Mouse (Mus musculus): ENCODE data around the gene Gm19426. TPM values are rescaled to one million over a fixed set of nuclear protein-coding genes. Genes with fewer than 3 reads are reported as not detected.

Gm19426 gene
- total and polyA plus RNA-seq, 3 experiments = not detected

GRCm38 (mm10) chr2:84734919-84735318, 8.5 kb downstream of the Gm19426 start:
- no peak for TF ChIP-seq KAT2A (conservative IDR thresholded peaks at IDR 0.05; ENCODE audit: low read depth, low read length)
- TF ChIP-seq BHLHE40 (IDR thresholded peaks at IDR 0.05; ENCODE audit: borderline replicate concordance, low read depth, low read length) = no peak
- TF ChIP-seq JUND (IDR thresholded peaks at IDR 0.05; ENCODE audit: low read depth, low read length) = no peak
- TF ChIP-seq ZNF384 (IDR thresholded peaks at IDR 0.05; ENCODE audit: low read depth, low read length) = no peak
- no peak for TF ChIP-seq MAZ (IDR thresholded peaks at IDR 0.05; ENCODE audit: low read depth, low read length)
- TF ChIP-seq MEF2A (IDR thresholded peaks at IDR 0.05; ENCODE audit: extremely low read depth, insufficient replicate concordance, low read depth, low read length, poor library complexity, severe bottlenecking) = no peak
- no peak for TF ChIP-seq MAFK (IDR thresholded peaks at IDR 0.05; ENCODE audit: borderline replicate concordance, low read depth, low read length)
- no peak for TF ChIP-seq GATA1 (IDR thresholded peaks at IDR 0.05; ENCODE audit: low read depth, low read length)
- no peak for TF ChIP-seq USF1 (IDR thresholded peaks at IDR 0.05; ENCODE audit: low read depth, low read length)
- no peak for TF ChIP-seq ZMIZ1 (IDR thresholded peaks at IDR 0.05; ENCODE audit: low read depth, low read length)
- no peak for TF ChIP-seq SMC3 (IDR thresholded peaks at IDR 0.05; ENCODE audit: low read depth, low read length)
- no peak for TF ChIP-seq ZC3H11A (IDR thresholded peaks at IDR 0.05; ENCODE audit: low read depth, low read length)
- no peak for TF ChIP-seq USF2 (IDR thresholded peaks at IDR 0.05; ENCODE audit: borderline replicate concordance in 1 of 2, insufficient read depth in 1 of 2, low read depth in 1 of 2, low read length in 2 of 2)
- TF ChIP-seq MAX (IDR thresholded peaks at IDR 0.05; ENCODE audit: low read length) = no peak
- no peak for TF ChIP-seq RCOR1 (IDR thresholded peaks at IDR 0.05; ENCODE audit: low read depth, low read length)
- TF ChIP-seq EP300 (IDR thresholded peaks at IDR 0.05; ENCODE audit: low read depth in 1 of 2, low read length in 2 of 2) = no peak
- peaks cover 0 to 10% of the 10 kb centered on the region in 2 experiments; a peak in 1 of 4 replicates for H3K4me1 ChIP-seq (ENCODE audit: control insufficient read depth in 1 of 2, insufficient read depth in 2 of 2, low read length in 2 of 2)
- H3K27me3 ChIP-seq (ENCODE audit: control insufficient read depth in 1 of 2, insufficient read depth in 2 of 2, low read length in 2 of 2) = no peaks in the 10 kb centered on the region
- H3K79me2 ChIP-seq (ENCODE audit: control insufficient read depth, insufficient read depth, low read length, poor library complexity) = no peaks in the 10 kb centered on the region
- no peak overlapping the region for H3K9ac ChIP-seq (ENCODE audit: control insufficient read depth, low read depth, low read length, poor library complexity, severe bottlenecking)
- H3K9me3 ChIP-seq (replicated peaks; ENCODE audit: insufficient read depth, low read length) = no peaks in the 10 kb centered on the region
- DNase-seq (ENCODE audit: low read depth, low spot score) = no peak
- H3K36me3 ChIP-seq (ENCODE audit: control insufficient read depth in 1 of 2, insufficient read depth in 2 of 2, low read length in 2 of 2) = no peaks in the 10 kb centered on the region
- H3K27ac ChIP-seq (ENCODE audit: control insufficient read depth, low read depth, low read length) = no peak overlapping the region
- no peak overlapping the region for H3K4me3 ChIP-seq (ENCODE audit: control insufficient read depth in 1 of 2, insufficient read depth in 1 of 2, low read depth in 2 of 2, low read length in 2 of 2)

- TF ChIP-seq UBTF (IDR thresholded peaks at IDR 0.05; ENCODE audit: borderline replicate concordance, insufficient read depth, low read depth, low read length) (no peak), USF1 (IDR thresholded peaks at IDR 0.05; ENCODE audit: low read depth, low read length) (no peak), SIN3A (IDR thresholded peaks at IDR 0.05; ENCODE audit: low read length) (no peak), NELFE (IDR thresholded peaks at IDR 0.05; ENCODE audit: low read depth, low read length) (no peak), POLR2A (IDR thresholded peaks at IDR 0.05; ENCODE audit: control insufficient read depth in 1 of 2, insufficient read depth in 1 of 2, low read depth in 1 of 2, low read length in 2 of 2, poor library complexity in 1 of 2) (no peak), GABPA (IDR thresholded peaks at IDR 0.05; ENCODE audit: low read depth, low read length) (no peak), E2F4 (IDR thresholded peaks at IDR 0.05; ENCODE audit: borderline replicate concordance, low read depth, low read length) (no peak), MEF2A (IDR thresholded peaks at IDR 0.05; ENCODE audit: extremely low read depth, insufficient replicate concordance, low read depth, low read length, poor library complexity, severe bottlenecking) (no peak), SMC3 (IDR thresholded peaks at IDR 0.05; ENCODE audit: low read depth, low read length) (no peak), CHD1 (IDR thresholded peaks at IDR 0.05; ENCODE audit: low read depth, low read length) (no peak), MAX (IDR thresholded peaks at IDR 0.05; ENCODE audit: low read length) (no peak), NRF1 (IDR thresholded peaks at IDR 0.05; ENCODE audit: insufficient read depth, low read depth, low read length, poor library complexity, severe bottlenecking) (no peak), TCF12 (IDR thresholded peaks at IDR 0.05; ENCODE audit: low read depth, low read length) (no peak)
- H3K79me2 ChIP-seq (ENCODE audit: control insufficient read depth, insufficient read depth, low read length, poor library complexity) = no peaks in the 10 kb centered on the region
- H3K9me3 ChIP-seq (replicated peaks; ENCODE audit: insufficient read depth, low read length) = no peaks in the 10 kb centered on the region
- no peak overlapping the region for H3K4me3 ChIP-seq (ENCODE audit: control insufficient read depth in 1 of 2, insufficient read depth in 1 of 2, low read depth in 2 of 2, low read length in 2 of 2)
- no peak overlapping the region for H3K9ac ChIP-seq (ENCODE audit: control insufficient read depth, low read depth, low read length, poor library complexity, severe bottlenecking)
- no peak overlapping the region for H3K27ac ChIP-seq (ENCODE audit: control insufficient read depth, low read depth, low read length)
- H3K4me1 ChIP-seq (ENCODE audit: control insufficient read depth in 1 of 2, insufficient read depth in 2 of 2, low read length in 2 of 2) = peaks cover 0 to 10% of the 10 kb centered on the region in 2 experiments; a peak in 1 of 4 replicates
- no peak for DNase-seq (ENCODE audit: low read depth, low spot score)
- H3K36me3 ChIP-seq (ENCODE audit: control insufficient read depth in 1 of 2, insufficient read depth in 2 of 2, low read length in 2 of 2) = no peaks in the 10 kb centered on the region
- no peaks in the 10 kb centered on the region for H3K27me3 ChIP-seq (ENCODE audit: control insufficient read depth in 1 of 2, insufficient read depth in 2 of 2, low read length in 2 of 2)
Measured at GRCm38 (mm10) chr2:84734351-84734864, 9.0 kb downstream of the Gm19426 start.
